Mouse (Mus musculus) liver, postnatal 0 days (tissue): Measurements from ENCODE around the gene Slc25a22. TPM values are rescaled to one million over a fixed set of nuclear protein-coding genes. Genes with fewer than 3 reads are reported as not detected.

Source experiments
- ATAC-seq: fragments of 200-750 bp; cut with Nextera tagmentation; 2 replicates; pipeline ENCODE4 v1.8.0; 2017; ENCODE audit warnings: mild to moderate bottlenecking, moderate library complexity
- DNase-seq: peaks from one replicate; pipeline ENCODE4 v3.0.0-alpha.2; 2016
- H3K27ac ChIP-seq: fragments of 300-500 bp; sonication (generic); 2 replicates; pipeline ENCODE4 v1.5.1; 2014; ENCODE audit warnings: antibody characterized with exemption, moderate library complexity, mild to moderate bottlenecking, low read depth
- H3K27me3 ChIP-seq: fragments of 300-500 bp; sonication (generic); 2 replicates; pipeline ENCODE4 v1.6.1; 2014; ENCODE audit warnings: low read length, control low read depth, mixed read lengths; ENCODE audit not compliant: insufficient read depth
- H3K36me3 ChIP-seq: fragments of 300-500 bp; sonication (generic); replicated peaks from 2 replicates; pipeline ENCODE4 v1.6.1; 2014; ENCODE audit warnings: mild to moderate bottlenecking, control low read depth, low read length, moderate library complexity, mixed read lengths; ENCODE audit not compliant: insufficient read depth
- H3K4me1 ChIP-seq: fragments of 300-500 bp; sonication (generic); 2 replicates; pipeline ENCODE4 v1.6.1; 2014; ENCODE audit warnings: antibody characterized with exemption, mild to moderate bottlenecking, control low read depth; ENCODE audit not compliant: insufficient read depth
- H3K4me2 ChIP-seq: fragments of 300-500 bp; sonication (generic); 2 replicates; pipeline ENCODE4 v1.6.1; 2014; ENCODE audit warnings: low read depth, mild to moderate bottlenecking, low read length, moderate library complexity, mixed read lengths
- H3K4me3 ChIP-seq: fragments of 300-500 bp; sonication (generic); 2 replicates; pipeline ENCODE4 v1.5.1; 2014; ENCODE audit warnings: low read depth, low read length
- H3K9ac ChIP-seq: fragments of 300-500 bp; sonication (generic); replicated peaks from 2 replicates; pipeline ENCODE4 v1.6.1; 2014; ENCODE audit warnings: mild to moderate bottlenecking, moderate library complexity
- H3K9me3 ChIP-seq: fragments of 300-500 bp; sonication (generic); 2 replicates; pipeline ENCODE4 v1.6.1; 2016; ENCODE audit warnings: mild to moderate bottlenecking, control low read depth, low read length, mixed read lengths
- CTCF ChIP-seq: sonication (generic); IDR thresholded peaks from 2 replicates; pipeline ENCODE4 v1.5.1; 2016; ENCODE audit warnings: antibody characterized with exemption, low read depth
- EP300 ChIP-seq: IDR thresholded peaks from 2 replicates; pipeline ENCODE4 v1.6.1; 2016; ENCODE audit warnings: antibody characterized with exemption, low read depth, mild to moderate bottlenecking
- WGBS: fragments of 180-500 bp; shearing (Covaris S2); extraction: QIAGEN DNeasy Blood & Tissue Kit; methylation state at CpG from one replicate; pipeline ENCODE4 v1.1.7; 2014; ENCODE audit not compliant: insufficient replicate concordance; 5-methylcytosine and 5-hydroxymethylcytosine counted together
- polyA plus RNA-seq: library from polyadenylated mRNA; unstranded; fragments of >200 nt; fragmentation: Nextera tagmentation; extraction: Ambion mirVana; gene quantifications from 2 replicates; pipeline ENCODE4 v1.2.1, GENCODE M21; 2015

The Slc25a22 gene
- polyA plus RNA-seq, 1 experiment from 2014 or later = 38.4 TPM

DNA sequence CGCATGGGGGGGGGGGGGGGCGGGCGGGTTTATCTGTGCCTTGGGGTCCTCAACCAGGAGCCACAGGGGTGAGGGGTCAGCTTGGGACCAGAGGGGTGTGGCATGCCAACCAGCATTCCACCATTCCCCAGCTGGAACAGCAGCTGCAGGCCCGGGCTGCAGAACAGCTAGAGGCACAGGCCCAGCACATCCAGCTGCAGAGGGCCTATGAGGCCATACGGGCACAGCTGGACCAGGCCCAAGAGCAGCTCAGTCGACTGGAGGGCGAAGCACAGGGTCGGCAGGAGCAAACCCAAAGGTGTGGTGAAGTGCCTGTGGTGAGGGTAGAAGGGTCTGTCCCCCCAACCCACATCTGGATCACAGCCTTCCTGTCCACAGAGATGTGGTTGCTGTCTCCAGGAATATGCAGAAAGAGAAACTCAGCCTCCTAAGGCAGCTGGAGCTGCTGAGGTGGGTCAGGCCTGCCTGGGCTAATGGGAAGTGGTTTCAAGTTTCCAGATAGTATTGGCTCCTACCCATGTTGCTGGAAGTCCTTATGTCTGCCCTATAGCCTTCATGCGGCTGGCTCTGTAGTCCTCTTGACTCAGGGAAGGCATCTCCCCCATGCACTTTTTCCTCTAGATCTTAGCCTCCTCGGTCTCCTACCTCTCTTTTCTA is 27.8 kb upstream of the Slc25a22 start:
- DNase-seq (peak; percentile 21), ATAC-seq (no peak)
- Histone ChIP-seq H3K9ac (no peak overlapping the region), H3K27me3 (peaks cover 48% of the 10 kb centered on the region), H3K4me3 (no peak overlapping the region), H3K9me3 (no peaks in the 10 kb centered on the region), H3K4me1 (peaks cover 49% of the 10 kb centered on the region), H3K4me2 (no peak overlapping the region), H3K27ac (no peak overlapping the region), H3K36me3 (peaks cover 11% of the 10 kb centered on the region)
- 58% methylated on average over 8 of the region's 10 CpGs for WGBS
- TF ChIP-seq EP300 (no peak), CTCF (no peak)

DNA sequence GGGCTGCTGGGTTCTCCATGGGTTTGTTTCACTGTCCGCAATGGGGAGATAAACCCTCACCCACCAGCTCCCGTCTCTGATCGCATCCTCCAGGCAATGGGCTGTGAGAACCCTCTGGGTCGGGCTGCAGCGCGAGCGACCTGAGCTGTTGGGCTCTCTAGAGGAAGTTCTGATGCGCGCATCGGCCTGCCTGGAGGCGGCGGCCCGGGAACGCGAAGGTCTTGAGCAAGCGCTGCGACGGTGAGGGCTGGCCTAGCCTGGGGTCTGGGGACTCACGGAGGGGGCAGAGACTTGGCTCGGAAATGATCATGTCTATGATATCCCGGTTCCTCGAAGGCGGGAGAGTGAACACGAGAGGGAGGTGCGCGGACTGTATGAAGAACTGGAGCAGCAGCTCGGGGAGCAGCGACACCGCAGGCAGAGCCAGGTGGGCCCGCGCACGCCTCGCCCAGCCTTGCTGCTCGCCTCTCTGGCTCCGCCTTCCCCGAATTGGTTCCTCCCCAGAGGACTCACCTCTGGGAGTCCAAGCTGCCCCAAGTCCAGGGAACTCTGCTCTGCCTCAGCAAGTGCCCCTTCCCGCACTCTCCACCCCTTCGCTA is 27.0 kb upstream of the Slc25a22 start:
- no peak for ATAC-seq

DNA sequence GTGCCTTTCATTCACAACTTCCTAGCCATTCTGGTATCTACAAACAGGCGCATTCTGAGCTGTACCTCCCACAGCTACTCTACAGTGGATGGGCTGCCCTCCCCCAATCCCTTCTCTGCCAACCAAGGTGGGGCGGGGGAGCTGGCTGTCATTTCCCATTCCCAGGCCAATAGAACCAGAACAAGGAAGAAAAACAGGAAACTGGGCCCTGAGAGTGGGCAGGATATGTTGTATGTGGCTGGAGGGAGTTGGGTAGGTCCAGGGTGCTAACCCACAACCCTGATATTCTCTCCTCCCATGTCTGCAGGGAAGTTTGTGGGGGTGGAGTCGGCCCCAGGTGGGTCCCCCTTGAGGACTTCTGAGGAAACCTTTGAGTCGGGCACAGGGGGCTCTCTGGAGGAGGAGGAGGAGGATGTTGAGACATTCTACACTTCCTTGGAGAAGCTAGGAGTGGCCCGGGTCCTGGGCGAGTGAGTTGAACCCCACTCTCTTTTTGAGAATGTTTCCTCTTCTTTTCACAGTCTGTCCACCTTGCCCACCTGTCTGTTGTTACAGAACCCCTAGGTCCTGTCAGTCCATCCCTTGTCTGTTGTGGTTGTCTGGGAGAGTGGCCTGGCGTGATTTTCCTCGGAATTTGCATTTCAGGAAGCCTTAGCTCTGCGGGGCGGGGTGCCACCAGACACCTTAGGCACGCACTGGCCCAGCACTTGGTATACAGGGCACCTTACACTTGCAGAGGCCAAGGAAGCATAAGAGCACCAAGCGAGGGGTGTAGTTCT is 26.3 kb upstream of the Slc25a22 start:
- Histone ChIP-seq H3K36me3 (peaks cover 11% of the 10 kb centered on the region), H3K4me3 (peak overlapping the region; percentile 3; the same call in 1 of the 2 replicates), H3K4me1 (peaks cover 43% of the 10 kb centered on the region), H3K27ac (peak overlapping the region; percentile 32; the same call in 1 of the 2 replicates), H3K4me2 (peak overlapping the region; percentile 40), H3K9ac (peak overlapping the region; percentile 12; the same call in 1 of the 2 replicates), H3K9me3 (no peaks in the 10 kb centered on the region), H3K27me3 (peaks cover 48% of the 10 kb centered on the region)
- ATAC-seq (no peak), DNase-seq (no peak)
- no peak for TF ChIP-seq EP300
- no peak for TF ChIP-seq CTCF
- 30% methylated on average over 12 of the region's 12 CpGs for WGBS

More for the DNA sequence above, 27.0 kb upstream of the Slc25a22 start:
- peaks cover 49% of the 10 kb centered on the region for H3K4me1 ChIP-seq
- WGBS = 10% methylated on average over 30 of the region's 38 CpGs
- H3K27ac ChIP-seq = peak overlapping the region; percentile 31; the same call in 1 of the 2 replicates
- H3K4me3 ChIP-seq = peak overlapping the region; percentile 3; the same call in 1 of the 2 replicates
- peak overlapping the region; percentile 40 for H3K4me2 ChIP-seq
- H3K9ac ChIP-seq = peak overlapping the region; percentile 12; the same call in 1 of the 2 replicates
- H3K27me3 ChIP-seq = peaks cover 48% of the 10 kb centered on the region
- H3K9me3 ChIP-seq = no peaks in the 10 kb centered on the region
- TF ChIP-seq EP300 (no peak), CTCF (no peak)
- peaks cover 7% of the 10 kb centered on the region for H3K36me3 ChIP-seq
- DNase-seq = peak; percentile 44

DNA sequence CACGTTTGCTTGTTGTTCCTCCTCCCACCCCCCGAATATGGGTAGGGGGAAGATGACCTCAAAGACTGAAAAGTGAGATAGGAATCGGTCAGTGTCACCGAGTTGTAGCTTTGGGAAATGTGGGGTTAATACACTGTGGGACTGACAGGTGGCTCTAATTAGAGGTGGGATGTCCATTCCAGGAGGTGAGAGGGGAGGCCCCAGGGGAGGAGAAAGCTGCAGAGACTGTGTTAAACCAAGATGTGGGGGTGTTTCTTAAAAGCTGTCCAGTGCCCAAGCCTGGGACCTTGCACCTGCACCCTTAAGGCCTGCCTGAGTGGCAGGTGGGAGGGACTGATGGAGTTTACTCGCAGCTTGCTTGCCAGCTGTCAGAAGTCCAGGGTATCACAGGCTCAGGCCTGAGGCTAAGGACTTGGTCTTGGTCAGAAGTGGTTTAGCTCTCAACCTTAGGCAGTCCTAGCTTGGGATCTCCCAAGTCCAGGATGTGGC is 24.7 kb upstream of the Slc25a22 start:
- DNase-seq (no peak), ATAC-seq (no peak)
- Histone ChIP-seq H3K4me2 (peak overlapping the region; percentile 75), H3K36me3 (peaks cover 26% of the 10 kb centered on the region), H3K27ac (no peak overlapping the region), H3K9ac (0 out of 2 replicates have a peak overlapping the region, but pooled peaks have one; percentile 64), H3K4me1 (peaks cover 31% of the 10 kb centered on the region), H3K4me3 (peak overlapping the region; percentile 54), H3K9me3 (no peaks in the 10 kb centered on the region), H3K27me3 (peaks cover 48% of the 10 kb centered on the region)
- 19% methylated on average over 5 of the region's 5 CpGs for WGBS
- TF ChIP-seq CTCF (no peak), EP300 (no peak)

DNA sequence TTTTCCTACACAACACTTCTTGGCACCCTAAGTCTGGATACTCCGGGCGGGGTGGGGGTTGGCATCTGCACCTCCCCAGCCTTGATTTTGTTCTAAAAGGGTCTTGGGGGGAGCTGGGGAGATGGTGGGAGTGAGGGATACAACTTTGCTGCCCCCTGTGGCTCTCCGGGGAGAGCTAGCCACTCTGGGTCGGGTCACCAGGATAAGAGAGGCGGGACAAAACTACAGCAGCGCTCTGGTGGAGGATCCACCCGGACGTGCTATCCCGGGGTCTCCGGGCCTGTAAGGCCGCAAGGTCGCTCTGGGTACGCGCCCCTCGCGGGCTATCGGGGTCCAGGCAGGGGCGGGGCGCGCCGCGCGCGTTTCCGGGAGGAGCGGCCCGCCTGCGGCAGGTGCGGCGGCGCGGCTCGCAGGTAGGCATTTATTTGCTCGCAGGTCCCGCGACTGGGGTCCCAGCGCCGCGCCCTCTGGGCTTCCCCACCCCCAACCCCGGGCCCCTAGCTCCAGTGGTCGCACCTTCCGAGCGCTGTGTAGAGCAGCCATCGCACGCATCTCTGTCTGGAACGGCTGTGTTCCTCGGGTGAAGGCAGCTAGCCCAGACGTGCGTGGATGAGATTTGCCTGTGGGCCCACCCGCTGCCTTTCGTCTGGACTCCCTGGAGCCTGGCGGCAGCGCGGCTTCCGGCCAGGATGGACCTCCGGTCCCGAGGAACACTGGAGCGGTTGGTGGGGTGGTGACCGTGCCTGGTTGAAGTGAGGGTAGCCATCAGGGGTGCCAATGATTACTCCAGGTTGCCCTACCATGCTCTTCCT is 24.0 kb upstream of the Slc25a22 start:
- Histone ChIP-seq H3K4me3 (peak overlapping the region; percentile 54), H3K4me1 (peaks cover 32% of the 10 kb centered on the region), H3K27me3 (peaks cover 48% of the 10 kb centered on the region), H3K9ac (peak overlapping the region; percentile 64), H3K27ac (peak overlapping the region; percentile 45; the same call in 1 of the 2 replicates), H3K4me2 (peak overlapping the region; percentile 75), H3K36me3 (peaks cover 29% of the 10 kb centered on the region), H3K9me3 (no peaks in the 10 kb centered on the region)
- ATAC-seq (no peak), DNase-seq (no peak)
- WGBS = 4% methylated on average over 45 of the region's 59 CpGs
- TF ChIP-seq CTCF (peak; percentile 29; the same call in 1 of the 2 replicates), EP300 (no peak)
